Mouse (Mus musculus) liver, postnatal 0 days (tissue): ENCODE measurements around the gene Acss2.

ENCODE experiments used
- CTCF ChIP-seq: sonication (generic); IDR thresholded peaks from 2 replicates; pipeline ENCODE4 v1.5.1; 2016; ENCODE audit warnings: antibody characterized with exemption, low read depth
- EP300 ChIP-seq: IDR thresholded peaks from 2 replicates; pipeline ENCODE4 v1.6.1; 2016; ENCODE audit warnings: antibody characterized with exemption, low read depth, mild to moderate bottlenecking

DNA sequence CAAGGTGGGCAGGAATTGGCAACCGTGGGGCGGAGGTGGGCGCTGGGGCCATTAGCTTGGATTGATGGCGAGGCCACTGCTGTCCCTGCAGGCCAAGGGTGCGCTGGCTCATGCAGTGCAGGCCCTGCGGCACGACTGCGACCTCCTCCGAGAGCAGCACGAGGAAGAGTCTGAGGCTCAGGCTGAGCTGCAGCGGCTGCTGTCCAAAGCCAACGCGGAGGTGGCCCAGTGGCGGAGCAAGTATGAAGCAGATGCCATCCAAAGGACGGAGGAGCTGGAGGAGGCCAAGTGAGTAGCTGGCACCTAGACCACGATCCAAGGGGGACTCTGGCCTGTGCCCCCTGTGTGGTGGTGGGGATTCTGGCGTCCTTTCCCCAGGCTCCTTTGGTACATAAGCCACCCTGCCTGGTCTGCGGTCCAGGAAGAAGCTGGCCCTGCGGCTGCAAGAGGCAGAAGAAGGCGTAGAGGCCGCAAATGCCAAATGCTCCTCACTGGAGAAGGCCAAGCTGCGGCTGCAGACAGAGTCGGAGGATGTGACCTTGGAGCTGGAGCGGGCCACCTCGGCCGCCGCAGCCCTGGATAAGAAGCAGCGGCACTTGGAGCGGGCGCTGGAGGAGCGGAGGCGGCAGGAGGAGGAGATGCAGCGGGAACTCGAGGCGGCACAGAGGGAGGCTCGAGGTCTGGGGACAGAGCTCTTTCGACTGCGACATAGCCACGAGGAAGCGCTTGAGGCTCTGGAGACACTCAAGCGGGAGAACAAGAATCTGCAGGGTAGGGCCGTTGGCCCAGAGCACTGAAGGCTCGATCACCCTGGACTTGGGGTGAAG lies 113.1 kb downstream of the Acss2 start:
- TF ChIP-seq CTCF (no peak), EP300 (no peak)
